Mouse (Mus musculus): ENCODE results near the gene Cox4i2.

Gene Cox4i2

GRCm38 (mm10) chr2:152771571-152771970, 17.6 kb downstream of the Cox4i2 start:
- peak; percentile 79 for DNase-seq

GRCm38 (mm10) chr2:152772231-152772630, 18.3 kb downstream of the Cox4i2 start:
- peak; percentile 75 for DNase-seq

GRCm38 (mm10) chr2:152775357-152775756, 21.4 kb downstream of the Cox4i2 start:
- no peak for DNase-seq

DNA sequence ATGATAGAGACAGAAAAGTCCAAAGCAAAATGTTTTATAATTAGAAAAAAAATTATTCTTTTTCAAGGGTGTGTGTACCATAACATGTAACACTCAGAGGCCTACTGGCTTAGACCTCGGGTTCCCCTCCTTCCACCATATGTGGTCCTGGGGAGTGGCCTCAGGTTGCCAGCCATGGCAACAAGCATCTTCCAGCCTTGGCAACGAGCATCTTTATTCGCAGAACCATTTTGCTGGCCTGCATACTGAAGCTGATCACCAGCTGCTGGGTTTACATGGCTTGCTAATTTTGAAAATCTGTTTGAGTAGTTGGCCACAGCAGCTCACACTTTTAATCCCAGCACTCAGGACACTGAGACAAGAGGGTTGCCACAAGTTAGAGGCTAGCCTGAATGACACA, 22.0 kb downstream of the Cox4i2 start:
- DNase-seq = no peak

GRCm38 (mm10) chr2:152776435-152776834, 22.5 kb downstream of the Cox4i2 start:
- DNase-seq = no peak

GRCm38 (mm10) chr2:152777081-152777480, 23.1 kb downstream of the Cox4i2 start:
- DNase-seq = peak; percentile 81

DNA sequence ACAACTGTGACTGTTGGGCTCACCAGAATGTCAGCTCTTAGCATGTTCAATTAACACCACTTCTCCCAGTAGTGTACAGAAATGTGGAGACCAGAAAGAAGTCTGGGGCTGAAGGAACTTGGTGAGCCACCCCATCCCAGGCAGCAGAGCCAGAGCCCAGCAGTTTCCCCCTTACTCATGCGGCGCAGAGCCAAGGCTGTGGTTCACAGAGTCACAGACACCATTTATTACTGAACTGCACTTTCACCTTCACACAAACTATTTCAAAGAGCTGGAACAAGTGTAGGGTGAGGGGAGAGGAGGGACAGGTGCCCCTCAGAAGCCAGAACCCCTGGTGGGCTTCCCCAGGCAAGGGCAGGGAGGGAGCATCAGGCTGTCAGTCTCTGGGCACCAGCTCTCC, 26.5 kb downstream of the Cox4i2 start:
- DNase-seq = peak; percentile 89

GRCm38 (mm10) chr2:152781031-152781711, 27.2 kb downstream of the Cox4i2 start:
- peak; percentile 97 for DNase-seq

DNA sequence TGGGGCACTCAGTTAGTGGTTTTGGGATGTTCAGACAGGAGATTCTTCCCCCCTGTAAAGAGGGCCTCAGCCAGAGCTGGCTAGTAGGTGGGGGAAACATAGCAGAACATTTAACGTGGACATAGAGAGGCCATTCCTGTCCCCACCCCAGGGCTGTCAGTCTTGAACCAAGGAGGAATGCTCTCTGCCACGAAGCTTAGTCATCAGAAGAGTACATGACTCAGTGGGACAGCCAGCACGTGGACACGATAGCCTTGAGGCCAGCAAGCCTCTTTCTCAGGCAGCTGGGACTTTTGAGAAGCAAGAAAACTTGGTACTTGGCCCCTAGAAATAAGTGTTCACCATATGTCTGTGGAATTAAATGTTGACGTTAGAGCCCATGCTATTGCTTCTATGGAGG, 28.7 kb downstream of the Cox4i2 start:
- peak; percentile 90 for DNase-seq

- DNase-seq = no peak
Observed at GRCm38 (mm10) chr2:152783241-152783640, 29.3 kb downstream of the Cox4i2 start.

GRCm38 (mm10) chr2:152784640-152785039, 30.7 kb downstream of the Cox4i2 start:
- peak; percentile 95 for DNase-seq

DNA sequence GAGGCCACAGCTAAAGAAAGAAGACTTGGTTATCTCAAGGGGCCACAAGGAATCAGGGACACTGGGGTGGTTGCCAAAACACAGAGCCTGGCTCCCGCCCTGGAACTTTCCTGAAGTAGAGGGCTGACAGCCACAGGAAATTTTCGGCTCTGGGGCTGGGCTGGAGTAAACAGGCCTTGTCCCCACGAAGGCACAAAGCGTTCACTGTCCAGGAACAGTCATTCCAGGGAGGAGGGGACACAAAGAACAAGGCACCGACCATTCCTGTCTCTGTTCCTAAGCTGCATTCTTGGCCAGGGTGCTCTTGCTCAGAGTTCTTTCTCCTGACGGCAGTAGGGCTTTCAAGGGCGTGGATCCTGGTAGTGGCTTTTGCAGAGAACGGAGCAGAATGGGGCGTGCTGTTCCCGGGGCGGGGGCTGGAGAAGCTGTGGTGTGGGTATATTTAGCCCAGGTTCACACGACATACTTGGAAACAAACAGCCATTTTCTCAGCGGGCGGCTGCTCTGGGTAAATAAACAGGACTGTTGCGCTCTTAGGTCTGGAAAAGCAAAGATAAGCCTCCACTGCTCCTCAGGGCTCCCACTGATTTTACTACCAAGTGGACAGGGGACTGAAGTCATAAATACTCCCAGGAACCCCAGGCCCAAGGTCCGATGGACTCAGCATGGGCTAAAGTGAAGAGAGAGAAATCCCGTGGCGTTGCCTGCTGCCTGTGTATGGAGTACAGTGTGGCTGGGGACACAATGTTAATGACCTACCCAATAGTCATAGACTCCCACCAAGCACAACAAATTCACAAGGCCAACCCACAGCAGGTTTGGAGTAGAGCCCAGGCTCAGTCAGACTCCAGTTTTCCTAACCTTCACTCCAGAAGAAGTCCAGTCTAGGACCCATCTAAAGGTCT, 31.7 kb downstream of the Cox4i2 start:
- peak; percentile 100 for DNase-seq

DNA sequence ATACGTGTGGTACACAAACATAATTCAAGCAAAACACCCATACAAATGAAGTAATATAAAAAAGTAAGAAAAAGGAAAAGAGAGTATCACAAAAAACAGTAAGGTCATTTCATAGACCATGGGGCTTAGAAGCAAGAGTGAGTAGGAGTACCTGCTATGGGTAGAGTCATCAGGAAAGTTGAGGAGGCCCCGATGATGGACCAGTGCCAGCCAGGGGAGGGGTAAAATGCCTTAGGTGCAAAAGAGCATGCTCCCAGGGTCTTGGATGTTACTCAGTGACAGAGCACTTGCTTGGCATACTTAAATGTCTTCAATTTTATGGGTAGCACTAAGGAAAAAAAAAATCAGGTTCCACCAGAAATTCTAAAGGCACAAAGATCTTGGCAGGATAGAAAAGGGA, 33.2 kb downstream of the Cox4i2 start:
- DNase-seq = peak; percentile 90

GRCm38 (mm10) chr2:152787543-152787942, 33.6 kb downstream of the Cox4i2 start:
- DNase-seq = no peak

DNA sequence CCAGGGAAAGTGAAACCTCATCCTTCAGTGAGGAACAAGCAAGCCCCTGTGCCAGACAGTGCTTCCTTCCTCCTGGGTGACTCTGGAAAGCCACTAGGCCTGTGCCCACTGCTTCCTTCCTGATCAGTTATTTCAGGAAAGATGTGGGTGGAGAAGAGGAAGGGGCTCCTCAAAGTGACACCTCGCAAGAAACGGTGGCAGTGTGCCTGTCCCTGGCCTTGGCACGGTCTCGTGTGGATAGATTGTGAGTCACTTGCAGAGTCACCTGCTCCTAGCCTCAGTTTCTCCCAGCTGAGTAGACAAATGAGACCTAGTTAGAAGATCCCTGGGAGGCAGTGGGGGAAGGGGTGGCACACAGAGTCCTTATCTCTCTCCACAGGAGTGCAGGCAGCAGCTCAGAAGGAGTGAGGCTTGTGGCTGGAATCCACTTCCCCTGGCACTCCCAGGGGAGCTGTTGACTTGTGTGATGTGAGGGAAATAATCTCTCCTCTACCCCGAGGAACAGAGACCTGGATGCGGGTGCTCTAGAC, 35.0 kb downstream of the Cox4i2 start:
- DNase-seq = peak; percentile 99

GRCm38 (mm10) chr2:152789591-152789999, 35.6 kb downstream of the Cox4i2 start:
- peak; percentile 98 for DNase-seq

DNA sequence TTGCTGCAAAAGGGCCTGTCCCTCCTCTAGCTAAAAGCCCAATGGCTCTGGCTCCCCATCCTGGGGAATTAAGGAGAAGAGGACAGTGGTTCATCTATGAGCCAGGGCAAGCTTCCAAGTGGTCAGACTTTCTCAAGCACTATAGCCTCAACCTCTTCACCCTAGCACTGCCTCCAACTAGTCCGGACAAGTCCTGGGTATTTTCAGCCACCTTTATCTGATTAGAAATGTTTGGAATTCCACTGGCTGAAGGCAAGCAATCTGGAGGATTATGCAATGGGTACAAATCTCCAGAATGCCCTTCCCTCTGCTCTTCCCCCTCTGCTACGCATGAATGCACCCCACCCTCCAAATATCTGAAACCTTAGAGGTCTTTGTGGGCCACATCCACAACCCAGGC, 38.5 kb downstream of the Cox4i2 start:
- DNase-seq = peak; percentile 97

DNA sequence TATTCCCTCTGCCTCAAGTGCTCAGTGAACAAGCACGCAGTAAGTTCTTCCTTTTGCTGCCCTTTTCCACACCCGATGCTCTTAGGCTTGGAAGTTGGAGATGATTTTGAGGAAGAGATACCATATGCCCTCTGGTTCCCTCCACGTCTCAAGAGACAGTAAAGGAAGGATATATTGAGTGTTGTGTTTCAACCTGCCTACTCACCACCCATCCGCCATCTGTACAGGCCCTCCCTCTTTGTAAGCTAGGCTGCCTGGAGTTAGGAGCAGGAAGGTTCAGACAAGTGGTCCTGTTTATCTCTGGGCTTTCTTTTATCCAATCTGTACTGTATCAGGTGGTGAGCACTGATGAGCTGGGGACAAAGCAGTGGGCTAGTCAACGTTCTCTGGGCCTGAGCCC, 39.4 kb downstream of the Cox4i2 start:
- no peak for DNase-seq

DNA sequence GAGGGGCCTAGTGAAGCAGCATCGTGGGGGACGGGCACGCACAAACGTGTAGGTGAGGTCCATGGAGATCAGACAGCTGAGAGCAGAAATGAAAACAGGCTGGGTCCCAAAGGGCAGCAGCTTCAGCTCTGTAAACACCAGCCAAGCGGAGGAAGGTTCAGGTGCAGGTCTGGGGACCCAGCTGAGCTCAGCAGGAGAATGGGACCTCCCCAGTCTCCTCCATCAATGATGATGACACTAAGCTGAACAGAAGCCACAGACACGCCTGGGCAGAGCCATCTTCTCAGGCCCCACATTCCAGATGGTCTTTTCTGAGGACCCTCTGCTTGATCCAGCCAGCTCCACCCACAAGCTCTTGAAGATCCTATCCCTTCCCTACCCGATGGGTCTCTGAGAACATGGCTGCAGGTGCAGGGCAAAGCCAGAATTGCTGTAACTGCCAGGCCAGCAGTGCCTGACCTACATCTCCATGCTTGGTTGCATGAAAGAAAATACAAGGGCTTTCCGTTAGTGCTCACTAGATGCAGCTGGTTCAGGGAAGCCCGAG, 40.4 kb downstream of the Cox4i2 start:
- DNase-seq = no peak

GRCm38 (mm10) chr2:152797589-152797988, 43.6 kb downstream of the Cox4i2 start:
- no peak for DNase-seq

DNA sequence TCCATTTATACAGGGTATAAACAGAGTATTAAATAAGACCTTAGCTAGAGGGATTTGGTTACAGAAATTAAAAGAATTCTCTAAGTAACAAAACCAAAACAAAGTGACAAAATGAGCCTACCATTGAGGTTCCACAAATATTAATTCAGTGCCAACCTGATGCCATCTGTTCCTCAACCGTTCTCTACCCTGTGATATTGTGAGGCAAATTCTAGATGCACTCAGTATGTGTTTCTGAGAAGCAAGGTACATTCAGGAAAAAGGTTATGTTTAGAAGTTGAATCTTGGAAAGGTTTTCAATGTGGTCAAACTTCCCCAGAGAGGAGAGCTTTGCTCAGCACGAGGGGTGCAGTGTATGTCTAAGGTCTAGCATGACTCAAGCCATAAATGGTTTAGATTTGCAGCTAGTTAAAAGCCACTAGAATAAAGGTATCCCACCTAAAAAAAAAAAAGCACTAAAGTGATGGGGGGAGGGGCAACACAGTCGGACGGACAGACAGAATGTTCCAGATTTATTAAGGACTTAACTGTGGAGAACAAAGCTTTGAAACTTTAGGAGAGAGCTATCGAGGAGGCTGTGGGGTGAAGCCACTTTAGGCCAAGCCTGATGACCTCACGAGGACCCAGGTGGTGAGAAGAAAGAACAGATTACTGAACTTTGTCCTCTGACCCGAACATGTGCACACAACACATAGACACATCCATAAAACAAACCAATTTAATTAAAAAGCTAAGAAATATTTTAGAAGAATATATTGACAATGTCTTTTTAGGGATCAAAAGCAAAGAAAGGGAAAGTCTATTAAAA, 46.2 kb downstream of the Cox4i2 start:
- no peak for DNase-seq

DNA sequence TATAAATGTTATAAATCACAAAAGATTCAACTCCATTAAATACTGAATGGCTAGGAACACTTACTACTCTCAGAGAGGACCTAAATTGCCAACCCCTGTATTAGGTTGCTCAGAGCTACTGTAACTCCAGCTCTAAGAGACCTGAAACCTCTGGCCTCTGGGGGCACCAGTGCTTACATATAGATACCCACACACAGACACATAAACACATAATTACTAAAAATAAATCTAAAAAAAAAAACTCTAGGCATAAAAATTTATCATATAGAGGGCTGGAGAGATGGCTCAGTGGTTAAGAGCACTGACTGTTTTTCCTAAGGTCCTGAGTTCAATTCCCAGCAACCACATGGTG, 46.8 kb downstream of the Cox4i2 start:
- no peak for DNase-seq

DNA sequence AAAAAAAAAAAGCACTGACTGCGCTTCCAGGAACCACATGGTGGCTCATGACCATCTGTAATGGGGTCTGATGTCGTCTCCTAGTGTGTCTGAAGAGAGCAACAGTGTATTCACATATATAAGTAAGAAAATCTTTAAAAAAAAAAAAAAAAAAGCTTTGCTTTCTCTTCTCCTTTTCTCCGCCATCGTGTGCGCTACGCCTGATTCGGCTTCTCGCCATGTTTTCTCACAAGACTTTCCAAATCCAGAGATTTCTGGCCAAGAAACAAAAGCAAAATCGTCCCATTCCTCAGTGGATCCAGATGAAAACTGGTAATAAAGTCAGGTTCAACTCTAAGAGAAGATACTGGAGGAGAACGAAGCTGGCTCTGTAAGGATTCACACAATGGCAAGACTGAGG, 48.3 kb downstream of the Cox4i2 start:
- DNase-seq = no peak

All from heart, adult 11 months (tissue).